Mouse (Mus musculus) stomach, postnatal 0 days (tissue): Measurements from ENCODE around the gene Plin4.

ENCODE experiments used
- CTCF ChIP-seq: IDR thresholded peaks from 2 replicates; pipeline ENCODE4 v1.5.1; 2016; ENCODE audit warnings: antibody characterized with exemption, low read depth, mild to moderate bottlenecking, moderate library complexity
- EP300 ChIP-seq: optimal IDR thresholded peaks from 2 replicates; pipeline ENCODE3; 2016; ENCODE audit warnings: antibody characterized with exemption

- 0 out of 2 replicates have a peak, but pooled peaks have one; percentile 8 for TF ChIP-seq CTCF
- no peak for TF ChIP-seq EP300
Measured at GRCm38 (mm10) chr17:56077523-56077922, 32.1 kb downstream of the Plin4 start.
